Mouse (Mus musculus) thymus, postnatal 14 days (tissue): ENCODE measurements around the gene Pde5a.

Experiments
- DNase-seq: peaks from one replicate; pipeline ENCODE4 v3.0.0; 2021

The Pde5a gene

GRCm38 (mm10) chr3:122728852-122729600 is at the start of gene Pde5a:
Pde5a (plus strand) TSS chr3:122728947.
- peak; percentile 88 for DNase-seq

DNA sequence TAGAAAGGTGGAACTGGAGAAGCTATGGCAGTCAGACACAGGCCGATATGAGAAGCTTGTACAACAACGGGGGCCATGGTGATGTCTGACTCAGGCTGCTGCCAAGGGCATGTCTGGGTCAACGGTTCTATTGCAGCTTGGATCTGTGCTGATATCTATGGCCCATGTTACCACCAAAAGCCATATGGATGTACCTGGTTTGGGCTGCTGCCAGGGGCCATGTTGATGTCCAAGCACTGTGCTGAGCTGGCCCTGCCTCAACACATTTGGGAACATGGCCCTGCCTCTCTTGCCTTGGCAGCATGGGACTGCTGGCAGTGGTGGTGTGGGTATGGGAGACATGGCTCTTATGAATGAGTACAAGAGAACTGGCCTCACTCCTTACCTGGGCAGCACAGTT is 47.9 kb upstream of the Pde5a start:
- DNase-seq: no peak

GRCm38 (mm10) chr3:122682352-122682751 is 46.4 kb upstream of the Pde5a start:
- no peak for DNase-seq

DNA sequence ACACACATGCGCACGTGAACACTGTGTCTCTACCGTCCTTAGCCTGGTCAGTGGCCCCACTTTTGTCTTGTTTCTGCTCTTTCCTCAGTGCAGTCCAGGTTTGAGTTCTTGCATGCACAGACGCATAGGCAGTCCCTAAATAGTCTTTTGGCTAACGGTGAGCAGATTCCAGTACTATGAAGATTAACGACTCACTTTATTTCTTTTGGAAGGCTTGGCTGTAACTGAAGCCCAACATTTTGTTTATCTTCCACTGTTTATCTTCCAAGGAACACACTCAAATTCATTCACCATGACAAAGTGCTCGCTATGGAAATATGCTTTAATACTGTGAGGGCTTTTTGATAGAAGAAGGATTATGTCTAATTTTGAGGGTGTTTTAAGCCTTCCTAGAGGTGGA is 43.9 kb upstream of the Pde5a start:
- DNase-seq: no peak

- DNase-seq: no peak
Measured at GRCm38 (mm10) chr3:122693039-122693438, 35.7 kb upstream of the Pde5a start.

DNA sequence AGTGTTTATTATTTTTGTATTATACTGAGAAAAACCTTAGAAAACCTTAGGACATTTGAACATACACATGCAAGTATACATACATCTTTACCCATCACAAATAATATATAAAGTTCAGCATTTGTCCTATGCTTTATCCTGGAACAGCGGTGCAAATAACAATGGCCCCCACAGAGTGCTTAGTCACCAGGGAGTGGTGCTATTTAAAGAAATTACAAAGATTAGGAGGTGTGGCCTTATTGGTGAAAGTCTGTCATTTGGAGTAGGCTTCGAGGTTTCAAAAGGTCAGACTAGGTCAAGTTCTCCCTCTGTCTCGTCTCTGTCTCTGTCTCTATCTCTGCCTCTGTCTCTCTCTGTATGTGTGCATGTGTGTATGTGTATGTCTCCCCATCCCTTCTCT is 32.9 kb upstream of the Pde5a start:
- DNase-seq: no peak

DNA sequence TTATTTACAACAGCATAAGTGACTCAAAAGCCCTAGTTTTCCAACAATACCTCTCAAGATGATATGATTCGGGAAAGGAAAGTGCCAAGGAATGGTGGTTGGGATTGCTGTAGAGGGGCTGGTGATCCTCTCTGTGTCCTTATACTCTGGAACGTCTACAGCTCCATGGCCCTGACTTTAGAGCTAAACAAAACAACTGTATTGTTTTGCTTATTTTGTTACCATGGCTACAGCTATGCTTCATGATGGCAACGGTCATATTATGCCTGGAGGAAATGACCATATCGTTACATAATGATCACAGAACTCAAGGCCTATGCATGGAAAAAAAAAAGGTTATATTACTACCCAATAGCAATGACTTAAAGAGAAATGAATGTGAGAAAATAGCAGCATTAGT is 32.1 kb upstream of the Pde5a start:
- DNase-seq: no peak

DNA sequence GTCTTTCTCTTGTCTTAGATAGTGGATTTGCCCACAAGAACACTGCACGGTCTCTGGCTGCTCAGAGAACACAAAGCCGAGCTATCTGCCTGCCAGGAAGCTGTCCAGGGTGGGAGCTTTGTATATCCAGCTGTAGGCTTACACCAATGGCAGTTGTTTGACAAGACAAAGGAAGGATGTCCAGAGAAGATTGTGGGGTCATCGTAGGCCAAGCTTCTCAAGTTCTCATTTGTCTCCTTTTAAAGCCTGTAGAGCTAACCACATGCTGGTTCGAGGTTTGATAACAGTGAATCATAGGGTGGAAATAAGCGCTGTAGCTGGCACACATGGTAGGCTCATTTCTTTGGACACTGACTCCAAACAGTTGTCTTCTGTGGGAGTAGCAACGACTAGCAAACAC is 24.5 kb upstream of the Pde5a start:
- no peak for DNase-seq

DNA sequence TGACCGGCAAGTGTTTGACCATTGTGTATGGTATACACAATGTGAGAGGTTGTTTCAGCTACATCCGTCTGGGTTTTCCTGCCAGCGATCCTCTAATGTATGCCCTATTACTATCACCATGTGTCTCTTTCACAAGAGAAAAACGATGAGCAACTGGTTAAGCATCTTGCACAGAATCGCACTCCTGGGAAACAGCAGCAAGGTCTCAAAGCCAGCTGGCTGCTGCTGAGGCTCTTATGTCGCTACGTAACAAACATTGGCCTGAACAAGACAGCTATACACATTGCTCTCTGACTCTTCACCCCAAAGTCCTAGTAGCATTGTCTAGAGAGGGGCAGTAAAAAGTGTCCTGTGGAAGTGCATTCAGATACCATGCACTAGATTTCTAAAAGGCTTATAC is 23.5 kb upstream of the Pde5a start:
- no peak for DNase-seq

DNA sequence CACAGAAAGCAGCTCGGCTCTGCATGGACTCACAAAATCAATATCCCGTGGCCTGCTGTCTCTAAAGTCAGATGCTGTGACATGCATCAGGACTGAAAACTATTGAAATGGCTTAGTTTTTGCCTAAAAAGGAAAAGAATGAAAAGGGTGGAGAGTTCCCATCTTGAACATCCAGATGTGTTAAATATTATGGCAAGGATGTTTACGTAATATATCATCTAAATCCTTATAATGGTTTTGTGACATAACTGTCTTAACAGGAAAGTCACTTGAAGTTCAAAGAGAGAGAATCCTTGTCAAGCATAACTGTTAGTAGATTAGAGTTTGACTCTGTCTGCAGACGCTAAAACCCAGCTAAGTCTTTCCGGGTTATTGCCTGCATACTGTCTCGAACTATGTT is 20.3 kb upstream of the Pde5a start:
- no peak for DNase-seq

- no peak for DNase-seq
Measured at GRCm38 (mm10) chr3:122710141-122710540, 18.6 kb upstream of the Pde5a start.

DNA sequence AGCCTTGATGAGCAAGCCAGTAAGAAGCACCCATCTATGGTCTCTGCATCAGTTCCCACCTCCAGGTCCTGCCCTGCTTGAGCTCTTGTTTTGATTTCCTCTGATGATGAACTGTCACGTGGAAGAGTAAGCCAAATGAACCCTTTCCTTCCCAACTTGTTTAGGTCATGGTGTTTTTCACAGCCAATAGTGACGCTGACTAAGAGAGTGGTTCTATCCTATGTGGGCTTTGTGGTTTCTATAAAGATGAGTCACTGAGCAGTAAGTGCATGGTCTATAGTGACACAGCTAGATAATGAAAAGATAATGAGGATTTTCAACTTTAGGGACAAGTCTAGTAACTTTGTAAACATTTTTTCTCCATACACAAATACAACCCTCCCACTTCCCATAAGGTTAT is 10.1 kb upstream of the Pde5a start:
- DNase-seq: no peak

DNA sequence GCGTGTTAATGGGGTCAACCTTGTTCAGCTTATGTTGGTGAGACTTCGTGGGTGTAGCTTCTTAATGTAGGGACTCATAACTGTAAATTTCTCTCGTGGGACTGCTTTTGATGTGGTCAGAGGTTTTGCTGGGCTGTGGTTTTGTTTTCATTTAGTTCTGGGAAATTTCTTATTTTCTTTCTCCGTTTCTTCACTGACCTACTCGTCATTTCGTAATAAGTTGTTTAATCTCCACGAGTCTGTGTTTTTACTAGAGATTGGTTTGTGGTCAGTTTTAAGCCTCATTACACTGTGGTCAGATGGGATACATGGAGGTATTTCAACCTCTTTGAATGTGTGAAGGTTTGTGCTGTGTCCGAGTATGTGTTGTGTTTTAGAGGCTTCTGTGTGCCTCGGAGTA is 7.2 kb upstream of the Pde5a start:
- no peak for DNase-seq

DNA sequence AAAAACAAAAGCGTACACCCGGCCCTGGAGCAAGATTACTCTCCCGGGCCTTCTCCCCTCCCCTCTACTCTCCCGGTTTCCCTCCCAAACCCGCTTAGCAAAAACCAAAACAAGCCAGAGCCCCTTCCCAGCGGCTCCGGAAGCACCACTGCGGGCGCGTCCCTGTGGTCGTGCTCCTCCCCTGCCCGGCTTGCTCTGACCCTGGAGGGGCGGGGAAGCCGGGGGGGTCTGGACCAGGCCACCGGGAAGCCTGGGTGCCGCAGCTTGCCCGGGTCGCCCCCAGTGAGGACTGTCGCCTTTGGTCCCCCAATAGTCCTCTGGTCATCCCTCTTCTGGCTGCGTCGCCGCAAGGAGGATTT is 833 bp downstream of the Pde5a start:
- DNase-seq: peak; percentile 58

GRCm38 (mm10) chr3:122729960-122730740 is 1.4 kb downstream of the Pde5a start:
- DNase-seq: peak; percentile 72

DNA sequence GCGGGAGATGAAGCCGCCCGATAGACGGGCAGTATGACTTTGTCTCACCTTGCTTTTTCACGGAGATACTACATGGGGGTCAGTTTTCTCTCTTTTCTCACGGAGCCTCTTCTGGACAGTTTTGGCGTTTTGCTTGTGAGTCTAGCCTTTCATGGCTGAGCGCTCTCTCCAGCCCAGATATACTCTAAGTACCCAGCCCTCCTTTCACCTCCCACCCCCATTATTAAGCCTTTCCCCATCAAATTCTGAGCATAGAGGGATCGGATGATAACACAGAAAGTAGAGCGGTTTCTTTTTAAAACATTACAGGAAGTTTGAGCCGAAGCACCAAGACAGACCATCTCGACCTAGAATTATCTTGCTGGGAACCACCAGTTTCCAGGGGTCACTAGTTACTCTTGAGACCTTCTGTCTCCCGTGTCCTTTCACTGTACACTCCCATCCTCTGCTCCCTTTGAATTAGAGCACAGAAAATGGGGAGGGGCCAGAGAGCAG is 2.0 kb downstream of the Pde5a start:
- no peak for DNase-seq

- no peak for DNase-seq
Measured at GRCm38 (mm10) chr3:122733806-122734205, 5.1 kb downstream of the Pde5a start.

DNA sequence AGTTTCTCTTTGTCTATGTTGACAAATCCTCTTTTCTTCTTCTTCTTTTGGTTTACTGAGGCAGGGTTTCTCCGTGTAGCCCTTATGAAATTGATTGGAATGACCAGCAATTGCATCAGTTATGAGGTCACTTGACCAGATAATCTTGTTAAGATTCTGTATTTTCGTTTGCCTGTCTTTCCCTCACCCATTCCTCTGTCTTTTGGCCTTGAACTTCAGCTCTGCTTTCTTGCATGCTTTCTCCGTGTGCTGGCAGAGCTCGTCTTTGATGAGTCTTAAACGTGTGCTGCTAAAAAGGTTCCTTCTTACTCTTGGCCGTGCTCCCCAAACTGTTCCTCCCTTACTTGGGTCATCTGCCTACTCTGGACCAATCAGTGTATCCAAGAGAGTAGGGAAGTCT is 5.6 kb downstream of the Pde5a start:
- DNase-seq: no peak

DNA sequence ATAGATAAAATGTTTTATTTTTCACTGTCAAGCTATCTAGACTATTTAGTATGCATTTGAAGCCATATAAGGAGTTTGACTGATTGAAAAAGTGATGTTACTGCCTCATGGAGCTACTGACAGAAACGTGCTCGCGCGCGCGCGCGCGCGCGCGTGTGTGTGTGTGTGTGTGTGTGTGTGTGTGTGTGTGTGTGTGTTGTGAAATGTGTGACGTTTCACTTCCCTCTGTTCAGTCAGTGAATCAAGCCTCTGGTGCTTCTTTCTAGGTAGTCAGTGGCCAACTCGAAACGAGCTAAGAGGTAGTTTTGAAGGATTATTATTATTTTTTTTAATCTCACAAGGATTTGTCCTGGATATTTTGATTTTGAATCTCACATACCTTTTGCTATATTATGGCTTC is 10.7 kb downstream of the Pde5a start:
- DNase-seq: no peak

DNA sequence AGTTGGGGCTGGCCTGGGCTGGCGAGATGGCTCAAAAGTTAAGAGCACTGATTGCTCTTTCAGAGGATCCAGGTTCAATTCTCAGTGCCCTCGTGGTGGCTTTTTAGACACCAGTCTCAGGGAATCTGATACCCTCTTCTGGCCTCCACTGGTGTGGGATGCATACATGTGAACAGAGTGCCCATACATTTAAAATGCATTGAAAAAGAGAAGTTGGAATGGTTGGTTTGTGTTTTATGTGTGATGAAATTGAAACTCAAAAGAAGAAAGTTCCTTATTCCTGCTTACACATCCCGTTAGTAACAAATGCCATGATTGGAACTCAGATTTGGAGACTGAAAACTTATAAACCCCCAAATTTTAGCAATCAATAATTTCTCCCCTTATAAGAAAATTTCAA is 15.5 kb downstream of the Pde5a start:
- DNase-seq: no peak

DNA sequence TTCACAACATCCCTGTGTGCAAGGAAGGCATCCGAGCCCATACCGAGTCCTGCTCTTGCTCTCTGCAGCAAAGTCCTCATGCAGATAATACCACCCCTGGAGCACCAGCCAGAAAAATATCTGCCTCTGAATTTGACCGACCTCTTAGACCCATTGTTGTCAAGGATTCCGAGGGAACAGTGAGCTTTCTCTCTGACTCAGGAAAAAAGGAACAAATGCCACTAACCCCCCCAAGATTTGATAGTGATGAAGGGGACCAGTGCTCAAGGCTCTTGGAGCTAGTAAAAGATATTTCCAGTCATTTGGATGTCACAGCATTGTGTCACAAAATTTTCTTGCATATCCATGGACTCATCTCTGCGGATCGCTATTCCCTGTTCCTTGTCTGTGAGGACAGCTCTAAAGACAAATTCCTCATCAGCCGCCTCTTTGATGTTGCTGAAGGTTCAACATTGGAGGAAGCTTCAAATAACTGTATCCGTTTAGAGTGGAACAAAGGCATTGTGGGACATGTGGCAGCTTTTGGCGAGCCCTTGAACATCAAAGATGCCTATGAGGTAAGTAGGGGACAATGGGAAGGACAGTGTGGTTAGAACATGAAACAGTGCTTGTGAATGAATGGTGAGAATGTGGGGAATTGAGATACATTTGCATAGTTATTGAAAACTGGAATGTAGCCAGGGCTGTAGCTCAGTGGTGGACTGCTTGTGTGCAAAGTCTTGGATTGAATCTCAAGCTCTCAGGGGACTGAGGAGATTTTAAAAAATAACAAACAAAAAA is 19.4 kb downstream of the Pde5a start:
- DNase-seq: no peak

DNA sequence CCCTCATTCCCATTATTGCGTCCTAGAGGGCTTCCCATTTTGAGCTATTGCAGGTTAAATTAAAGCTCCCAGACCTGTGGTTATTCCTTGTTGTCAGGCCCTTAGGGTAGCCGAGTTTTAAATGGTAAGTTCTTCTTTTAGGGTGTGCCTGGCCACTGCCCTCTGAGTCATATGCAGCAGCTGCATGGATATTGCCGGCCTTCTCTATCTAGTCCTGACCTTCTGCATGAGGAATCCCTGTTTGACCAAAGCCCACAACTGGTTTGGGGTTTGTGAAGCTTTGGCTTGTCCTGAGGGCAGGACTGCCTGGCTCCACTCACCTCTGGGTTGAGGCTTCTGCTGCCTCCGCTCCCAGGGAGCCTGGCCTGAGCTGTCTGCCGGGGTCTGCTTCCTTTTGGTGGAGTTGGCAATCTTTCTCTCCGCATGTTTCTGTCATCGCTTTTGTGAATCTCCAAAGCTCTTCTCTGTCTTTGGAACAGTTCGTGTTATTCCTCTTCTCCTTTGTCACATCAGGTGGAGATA is 34.6 kb downstream of the Pde5a start:
- DNase-seq: no peak

DNA sequence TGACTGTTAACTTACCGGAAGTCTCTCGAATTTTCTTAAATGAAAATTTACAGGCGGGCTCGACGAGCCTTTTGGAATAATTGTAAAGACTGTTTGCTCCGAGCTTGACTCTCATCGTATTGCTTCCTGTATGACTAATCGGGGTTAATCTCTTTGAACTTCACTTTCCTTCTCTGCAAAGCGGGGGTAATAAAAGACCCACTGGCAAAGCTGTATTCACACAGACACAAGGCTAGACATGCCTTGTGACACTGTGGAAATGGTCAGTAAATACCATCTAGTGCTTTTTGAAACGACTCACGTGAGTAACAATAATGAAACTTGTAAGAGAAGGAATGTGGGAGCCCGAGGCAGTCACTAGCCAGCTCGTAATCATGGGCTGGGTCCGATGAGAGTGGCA is 35.0 kb downstream of the Pde5a start:
- no peak for DNase-seq
